Mouse (Mus musculus) embryonic facial prominence, embryonic 13.5 days (tissue): Measurements from ENCODE around the gene Med17. TPM values are rescaled to one million over a fixed set of nuclear protein-coding genes. Genes with fewer than 3 reads are reported as not detected.
A peak's percentile ranks its signal among the peaks of the same experiment; 100 is the strongest.
"Not testable (repeated sequence)": the region's sequence is repeated elsewhere in the genome, so short reads cannot be mapped to it uniquely, and the experiment has no call there.

Experiments used
- ATAC-seq: fragments of 200-750 bp; cut with Nextera tagmentation; 2 replicates; pipeline ENCODE4 v1.8.0; 2017; ENCODE audit warnings: low read depth; ENCODE audit not compliant: insufficient number of reproducible peaks, insufficient read depth, low FRiP score, low TSS enrichment
- H3K27ac ChIP-seq: fragments of 300-500 bp; sonication (generic); 2 replicates; pipeline ENCODE4 v1.5.1; 2015; ENCODE audit warnings: moderate library complexity, mild to moderate bottlenecking, inconsistent platforms
- H3K27me3 ChIP-seq: fragments of 300-500 bp; sonication (generic); 2 replicates; pipeline ENCODE4 v1.6.1; 2015; ENCODE audit warnings: mild to moderate bottlenecking, inconsistent platforms
- H3K36me3 ChIP-seq: fragments of 300-500 bp; sonication (generic); 2 replicates; pipeline ENCODE4 v1.6.1; 2015; ENCODE audit warnings: mild to moderate bottlenecking, inconsistent platforms
- H3K4me1 ChIP-seq: fragments of 300-500 bp; sonication (generic); 2 replicates; pipeline ENCODE4 v1.6.1; 2015; ENCODE audit warnings: inconsistent platforms
- H3K4me2 ChIP-seq: fragments of 300-500 bp; sonication (generic); 2 replicates; pipeline ENCODE4 v1.6.1; 2015; ENCODE audit warnings: moderate library complexity, mild to moderate bottlenecking, inconsistent platforms
- H3K4me3 ChIP-seq: fragments of 300-500 bp; sonication (generic); 2 replicates; pipeline ENCODE4 v1.5.1; 2015; ENCODE audit warnings: mild to moderate bottlenecking, inconsistent platforms
- H3K9ac ChIP-seq: fragments of 300-500 bp; sonication (generic); 2 replicates; pipeline ENCODE4 v1.6.1; 2015; ENCODE audit warnings: mild to moderate bottlenecking, inconsistent platforms
- H3K9me3 ChIP-seq: fragments of 300-500 bp; sonication (generic); 2 replicates; pipeline ENCODE4 v1.6.1; 2016; ENCODE audit warnings: inconsistent platforms
- whole genome bisulfite sequencing: fragments of 180-500 bp; shearing (Covaris S2); methylation state at CpG from one replicate; pipeline ENCODE4 v1.1.7; 2015; ENCODE audit warnings: mixed read lengths; 5-methylcytosine and 5-hydroxymethylcytosine counted together
- polyA plus RNA-seq: library from polyadenylated mRNA; unstranded; fragments of >200 nt; fragmentation: Nextera tagmentation; extraction: Ambion mirVana; gene quantifications from 2 replicates; pipeline ENCODE4 v1.2.1, GENCODE M21; 2015

The Med17 gene
- 31.6 and 33.2 TPM in 2 replicates for polyA plus RNA-seq

DNA sequence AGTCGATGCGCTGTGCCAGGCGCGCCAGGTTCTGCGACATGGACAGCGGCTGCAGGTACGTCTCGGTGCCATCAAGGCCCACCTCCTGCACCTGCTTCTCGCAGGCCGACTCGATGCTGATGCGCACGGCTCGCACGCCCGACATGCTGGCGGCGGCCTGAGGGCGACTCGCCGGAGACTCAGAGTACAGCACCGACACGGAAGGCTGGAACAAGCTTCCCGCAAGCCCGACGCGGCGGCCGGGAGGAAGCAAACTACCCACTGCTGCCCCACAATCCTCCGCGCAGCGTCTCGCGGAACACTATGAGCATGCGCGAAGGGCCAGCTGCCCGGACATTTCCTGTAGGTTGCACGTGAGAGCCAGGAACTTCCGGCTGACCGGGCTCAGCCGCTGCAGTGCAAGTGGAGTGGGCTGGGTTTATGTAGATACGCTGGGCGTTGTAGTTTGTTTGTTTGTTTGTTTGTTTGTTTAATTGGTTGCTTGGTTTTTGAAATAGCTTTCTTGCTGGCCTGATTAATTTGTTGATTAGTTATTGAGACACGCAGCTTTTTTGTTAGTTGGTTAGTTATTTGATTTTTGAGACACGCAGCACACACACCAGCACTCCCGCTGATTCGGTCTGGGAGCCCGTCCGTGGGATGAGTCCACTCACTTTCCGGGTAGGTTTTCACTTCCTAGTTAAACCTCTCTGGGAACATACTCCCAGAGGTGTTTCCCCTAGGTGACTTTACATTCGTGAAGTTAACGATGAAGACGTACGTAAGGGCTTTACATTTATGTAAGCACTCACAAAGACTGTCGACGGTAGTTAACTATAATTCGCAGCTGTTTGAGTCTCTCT is at the start of gene Med17:
TSS of gene Med17 (minus strand) at position 283 of the 842 bp plus-strand sequence.
- peak within 1 kb of the TSS; percentile 82 for H3K4me2 ChIP-seq
- under 1% methylated on average over 57 of the region's 57 CpGs for WGBS
- no peaks in the 10 kb centered on the region for H3K27me3 ChIP-seq
- peak within 1 kb of the TSS; percentile 98 for H3K4me3 ChIP-seq
- peak; percentile 95 for ATAC-seq
- peaks cover 18% of the 10 kb centered on the region for H3K4me1 ChIP-seq
- H3K27ac ChIP-seq: peak within 1 kb of the TSS; percentile 87
- no peaks in the 10 kb centered on the region for H3K9me3 ChIP-seq
- peaks cover 18% of the 10 kb centered on the region for H3K36me3 ChIP-seq
- H3K9ac ChIP-seq: peak within 1 kb of the TSS; percentile 99

DNA sequence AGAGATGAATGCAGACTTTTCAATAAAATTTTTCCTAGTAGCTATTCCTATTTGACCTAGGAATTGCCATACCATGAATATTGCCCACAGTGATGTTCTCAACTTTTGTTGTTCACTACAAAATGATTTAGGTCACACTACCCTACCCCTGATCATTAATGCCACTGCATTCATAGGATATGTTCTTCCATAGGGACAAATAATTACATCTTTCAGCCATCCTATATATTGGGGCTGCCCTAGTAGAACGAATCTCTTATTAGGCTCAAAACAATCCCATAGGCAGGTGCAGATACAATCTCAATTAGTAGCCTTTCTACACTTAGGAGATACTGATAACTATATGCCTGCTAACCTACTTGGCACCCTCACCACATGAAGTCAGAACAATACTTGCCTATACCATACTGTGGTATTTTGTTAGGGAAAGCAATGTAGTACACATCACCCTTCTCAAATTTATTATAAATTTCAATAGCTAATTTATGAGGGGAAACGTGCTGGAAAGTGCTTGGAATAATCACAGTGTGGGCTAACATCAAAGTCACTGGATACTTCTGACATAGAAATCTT is 38.5 kb upstream of the Med17 start:
- Histone ChIP-seq H3K36me3 (peaks cover 77% of the 10 kb centered on the region), H3K27me3 (no peaks in the 10 kb centered on the region), H3K4me1 (no peaks in the 10 kb centered on the region), H3K4me2 (no peak overlapping the region), H3K9me3 (no peaks in the 10 kb centered on the region), H3K4me3 (no peak overlapping the region), H3K27ac (no peak overlapping the region), H3K9ac (no peak overlapping the region)
- ATAC-seq: no peak
- 83% methylated on average over 2 of the region's 2 CpGs for WGBS

DNA sequence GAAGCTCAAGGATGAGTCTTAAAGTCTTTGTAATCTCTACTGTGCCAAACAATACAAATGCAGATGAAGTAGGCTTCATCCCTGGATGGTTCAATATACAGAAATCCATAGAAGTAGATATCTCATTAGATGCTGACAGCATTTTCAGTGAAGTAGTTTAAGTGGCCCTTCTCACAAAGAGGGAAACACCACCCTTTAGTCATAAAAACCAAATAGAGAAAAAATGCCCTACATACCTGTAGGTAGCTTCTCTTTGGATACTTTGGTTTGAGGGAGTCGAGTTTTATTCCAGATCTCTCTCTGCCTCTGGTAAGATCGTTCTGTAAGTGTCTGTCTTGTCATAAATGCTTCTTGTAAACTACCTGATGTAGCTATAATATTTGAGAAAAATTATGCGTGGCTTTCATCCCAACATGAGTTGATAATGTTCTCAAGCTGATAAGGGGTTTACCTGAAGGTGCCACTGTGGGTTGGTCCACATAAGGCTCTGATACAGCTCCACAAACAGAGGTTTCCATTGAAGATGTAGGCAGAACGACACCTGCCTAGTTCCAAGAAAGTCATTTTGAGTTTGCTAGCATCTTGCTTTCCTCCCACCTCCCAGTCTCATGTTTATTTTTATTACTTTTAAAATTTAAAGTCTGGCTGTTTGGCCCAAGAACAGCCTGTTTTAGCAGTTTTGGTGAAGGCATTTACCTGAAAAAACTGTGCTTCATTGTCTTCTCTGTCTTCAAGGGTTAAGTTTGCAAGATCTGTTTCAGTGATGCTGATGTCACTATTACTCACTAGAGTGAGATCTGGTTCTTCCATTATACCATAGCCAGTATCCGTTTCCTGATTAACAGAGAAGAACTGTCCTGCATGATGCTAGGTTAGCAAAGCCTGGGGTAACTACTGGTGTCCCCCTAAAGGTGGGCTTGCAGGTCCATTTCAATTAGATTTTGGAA is 37.8 kb upstream of the Med17 start:
- H3K4me2 ChIP-seq: no peak overlapping the region
- H3K36me3 ChIP-seq: peaks cover 75% of the 10 kb centered on the region
- H3K27ac ChIP-seq: no peak overlapping the region
- H3K4me1 ChIP-seq: no peaks in the 10 kb centered on the region
- 55% methylated on average over 5 of the region's 5 CpGs for WGBS
- no peaks in the 10 kb centered on the region for H3K9me3 ChIP-seq
- H3K9ac ChIP-seq: no peak overlapping the region
- no peak for ATAC-seq
- no peaks in the 10 kb centered on the region for H3K27me3 ChIP-seq
- H3K4me3 ChIP-seq: no peak overlapping the region

DNA sequence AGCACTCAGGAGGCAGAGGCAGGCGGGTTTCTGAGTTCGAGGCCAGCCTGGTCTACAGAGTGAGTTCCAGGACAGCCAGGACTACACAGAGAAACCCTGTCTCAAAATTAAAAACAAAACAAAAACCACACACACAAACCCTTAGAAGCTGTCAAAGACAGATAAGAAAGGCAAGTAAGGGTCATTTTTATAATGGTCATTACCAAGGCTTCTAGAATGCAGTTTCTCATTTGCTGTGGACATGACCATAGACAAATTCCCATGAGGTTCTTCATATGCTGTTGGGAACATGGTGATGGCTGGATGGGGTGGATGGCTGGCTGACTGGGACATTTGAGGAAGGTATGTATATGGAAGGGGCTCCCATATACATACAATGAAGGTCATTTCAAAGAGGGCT is 36.6 kb upstream of the Med17 start:
- H3K27me3 ChIP-seq, H3K4me2 ChIP-seq, H3K9me3 ChIP-seq, H3K4me3 ChIP-seq, H3K4me1 ChIP-seq, H3K9ac ChIP-seq, ATAC-seq, H3K27ac ChIP-seq: not testable (repeated sequence)
- H3K36me3 ChIP-seq: peaks cover 75% of the 10 kb centered on the region
- 96% methylated on average over 2 of the region's 2 CpGs for WGBS

DNA sequence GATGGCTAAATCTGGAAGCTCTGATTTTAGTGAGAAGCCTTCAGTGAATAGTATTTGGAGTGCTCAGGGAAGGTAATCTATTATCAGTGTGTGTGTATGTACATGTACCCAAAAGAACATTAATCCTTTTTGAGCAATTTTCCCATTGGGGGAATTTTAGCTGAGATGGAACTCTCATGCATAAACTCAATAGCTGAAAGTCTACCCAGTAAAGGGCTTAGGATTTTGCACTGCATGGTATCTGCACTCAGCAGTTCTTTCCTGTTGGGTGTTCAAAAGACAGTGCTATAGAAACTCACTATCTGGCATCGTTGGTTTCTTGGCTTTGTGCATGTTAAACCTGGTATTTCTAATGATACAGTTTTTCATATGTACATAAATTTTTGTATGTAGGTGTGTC is 34.9 kb upstream of the Med17 start:
- H3K4me3 ChIP-seq: no peak overlapping the region
- no peaks in the 10 kb centered on the region for H3K9me3 ChIP-seq
- H3K4me1 ChIP-seq: no peaks in the 10 kb centered on the region
- H3K27ac ChIP-seq: no peak overlapping the region
- ATAC-seq: no peak
- H3K9ac ChIP-seq: no peak overlapping the region
- H3K4me2 ChIP-seq: no peak overlapping the region
- peaks cover 82% of the 10 kb centered on the region for H3K36me3 ChIP-seq
- H3K27me3 ChIP-seq: no peaks in the 10 kb centered on the region
- WGBS: 96% methylated on average over 1 of the region's 1 CpGs

DNA sequence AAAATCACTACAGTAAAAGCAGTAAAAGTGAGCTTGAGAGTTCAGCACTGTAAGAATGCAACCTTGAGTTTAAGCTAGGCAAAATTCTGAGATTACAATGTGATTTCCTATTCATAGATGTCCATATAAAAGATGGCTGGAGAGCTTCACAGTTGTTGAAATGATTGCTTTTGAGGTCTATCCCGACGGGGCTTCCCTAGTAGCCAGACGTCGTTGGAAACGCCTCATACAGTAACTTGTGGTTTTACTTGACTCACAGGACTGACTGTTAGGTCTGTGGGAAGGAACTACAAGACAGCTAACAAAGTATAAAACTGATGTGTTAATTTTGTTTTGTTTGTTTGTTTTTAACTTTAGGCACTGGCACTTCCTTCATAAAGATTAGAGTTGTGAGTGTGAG is 33.9 kb upstream of the Med17 start:
- no peaks in the 10 kb centered on the region for H3K27me3 ChIP-seq
- H3K36me3 ChIP-seq: peaks cover 91% of the 10 kb centered on the region
- peaks cover 7% of the 10 kb centered on the region for H3K4me1 ChIP-seq
- no peak overlapping the region for H3K9ac ChIP-seq
- WGBS: 83% methylated on average over 5 of the region's 5 CpGs
- no peak overlapping the region for H3K4me3 ChIP-seq
- ATAC-seq: no peak
- H3K9me3 ChIP-seq: no peaks in the 10 kb centered on the region
- H3K27ac ChIP-seq: no peak overlapping the region
- no peak overlapping the region for H3K4me2 ChIP-seq

DNA sequence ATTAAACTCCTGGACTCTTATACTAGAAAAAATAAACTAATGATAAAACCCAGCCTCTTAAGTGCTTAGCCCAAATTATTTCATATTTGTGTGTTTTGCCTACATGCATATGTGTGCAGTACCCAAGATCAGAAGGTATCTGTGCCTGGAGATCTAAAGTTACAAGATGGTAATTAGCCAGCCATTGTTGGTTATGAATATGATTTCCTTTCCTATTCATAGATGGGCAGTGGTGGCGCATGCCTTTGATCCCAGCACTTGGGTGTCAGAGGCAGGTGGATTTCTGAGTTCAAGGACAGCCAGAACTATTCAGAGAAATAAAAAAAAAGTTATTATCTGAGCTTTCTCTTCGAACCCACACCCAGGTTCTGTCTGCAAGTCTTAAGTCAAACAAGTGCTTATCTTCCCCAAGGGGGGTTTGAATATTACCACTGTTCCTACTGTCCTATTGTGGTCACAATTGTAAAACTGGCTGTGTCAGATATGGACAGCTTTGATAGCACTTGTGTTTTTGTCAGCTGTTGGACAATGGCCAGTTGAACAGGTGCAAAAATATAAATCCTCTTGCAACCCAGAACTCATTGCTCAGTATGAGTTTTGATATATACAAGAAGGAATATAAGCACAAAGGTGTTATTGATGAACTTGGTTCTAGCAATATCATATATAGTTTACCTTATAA is 32.5 kb upstream of the Med17 start:
- Histone ChIP-seq H3K4me1 (peaks cover 18% of the 10 kb centered on the region), H3K4me3 (no peak overlapping the region), H3K4me2 (no peak overlapping the region), H3K27me3 (no peaks in the 10 kb centered on the region), H3K36me3 (peaks cover 88% of the 10 kb centered on the region), H3K27ac (no peak overlapping the region), H3K9me3 (no peaks in the 10 kb centered on the region), H3K9ac (no peak overlapping the region)
- no peak for ATAC-seq
- 90% methylated on average over 2 of the region's 2 CpGs for WGBS

DNA sequence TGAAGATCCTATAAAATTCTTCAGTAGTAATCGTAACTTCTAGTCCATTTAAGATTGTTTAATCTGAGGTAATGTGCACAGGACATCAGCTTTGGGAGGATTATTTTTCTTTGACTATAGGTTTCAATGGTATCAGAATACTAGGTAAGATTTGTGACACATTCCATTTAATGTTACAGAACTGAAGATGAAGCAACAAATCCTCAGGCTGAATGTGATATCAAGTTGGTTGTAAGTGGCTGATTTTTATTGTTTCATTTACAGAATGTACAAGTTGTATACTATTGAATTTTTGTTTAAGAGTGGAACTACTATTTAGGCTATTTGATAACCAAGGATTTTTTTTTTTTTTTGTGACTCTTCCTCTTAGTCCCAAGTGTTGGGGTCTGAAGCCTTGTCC is 30.4 kb upstream of the Med17 start:
- Histone ChIP-seq H3K4me3 (no peak overlapping the region), H3K4me2 (no peak overlapping the region), H3K27ac (no peak overlapping the region), H3K27me3 (no peaks in the 10 kb centered on the region), H3K9ac (no peak overlapping the region), H3K36me3 (peaks cover 71% of the 10 kb centered on the region), H3K4me1 (peaks cover 27% of the 10 kb centered on the region), H3K9me3 (no peaks in the 10 kb centered on the region)
- ATAC-seq: no peak
- 81% methylated on average over 1 of the region's 1 CpGs for WGBS

DNA sequence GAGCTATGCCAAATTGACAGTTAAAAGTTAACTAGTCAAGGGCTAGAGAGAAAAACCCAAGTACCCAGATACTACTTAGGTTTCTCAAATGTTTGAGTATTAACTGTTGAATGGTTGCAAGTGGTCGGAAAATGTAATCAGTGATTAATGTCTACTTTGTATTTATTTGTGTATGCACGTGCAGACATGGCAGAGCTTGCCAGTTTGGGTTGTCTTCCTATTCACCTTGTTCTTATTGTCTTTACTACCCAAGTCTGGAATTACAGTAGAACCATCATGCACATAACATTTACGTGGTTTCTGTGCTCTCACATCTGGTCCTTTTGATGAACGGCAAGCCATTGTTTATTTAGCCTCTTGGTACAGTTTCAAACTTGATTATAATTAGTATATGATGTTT is 29.7 kb upstream of the Med17 start:
- H3K4me1 ChIP-seq: peaks cover 31% of the 10 kb centered on the region
- no peak overlapping the region for H3K9ac ChIP-seq
- H3K4me2 ChIP-seq: peak overlapping the region; percentile 77
- no peaks in the 10 kb centered on the region for H3K9me3 ChIP-seq
- H3K27me3 ChIP-seq: no peaks in the 10 kb centered on the region
- no peak overlapping the region for H3K4me3 ChIP-seq
- peaks cover 64% of the 10 kb centered on the region for H3K36me3 ChIP-seq
- H3K27ac ChIP-seq: no peak overlapping the region
- ATAC-seq: no peak
- 64% methylated on average over 4 of the region's 4 CpGs for WGBS

DNA sequence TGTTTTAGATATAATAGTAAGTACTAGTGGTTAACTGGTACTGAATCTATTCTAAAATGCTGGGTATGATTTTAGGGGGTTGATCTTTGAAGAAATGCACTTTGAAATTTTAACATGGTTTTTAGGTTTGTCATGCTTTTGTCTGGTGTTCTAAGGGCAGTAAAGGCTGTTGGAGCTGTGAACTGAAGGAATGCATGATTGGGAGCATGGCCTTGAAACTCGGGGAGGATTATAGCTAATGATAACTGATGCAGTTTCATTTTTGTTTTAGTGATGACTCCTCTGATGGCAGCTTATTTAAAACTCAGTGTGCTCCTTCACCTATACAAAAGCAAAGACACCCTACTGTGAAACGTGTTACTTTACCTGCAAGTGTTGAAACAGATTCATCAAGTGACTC is 28.5 kb upstream of the Med17 start:
- peaks cover 31% of the 10 kb centered on the region for H3K4me1 ChIP-seq
- no peak overlapping the region for H3K4me3 ChIP-seq
- H3K9ac ChIP-seq: no peak overlapping the region
- H3K27ac ChIP-seq: no peak overlapping the region
- H3K9me3 ChIP-seq: no peaks in the 10 kb centered on the region
- peak overlapping the region; percentile 77; the same call in 1 of the 2 replicates for H3K4me2 ChIP-seq
- ATAC-seq: no peak
- peaks cover 52% of the 10 kb centered on the region for H3K36me3 ChIP-seq
- H3K27me3 ChIP-seq: no peaks in the 10 kb centered on the region
- WGBS: 56% methylated on average over 2 of the region's 2 CpGs

DNA sequence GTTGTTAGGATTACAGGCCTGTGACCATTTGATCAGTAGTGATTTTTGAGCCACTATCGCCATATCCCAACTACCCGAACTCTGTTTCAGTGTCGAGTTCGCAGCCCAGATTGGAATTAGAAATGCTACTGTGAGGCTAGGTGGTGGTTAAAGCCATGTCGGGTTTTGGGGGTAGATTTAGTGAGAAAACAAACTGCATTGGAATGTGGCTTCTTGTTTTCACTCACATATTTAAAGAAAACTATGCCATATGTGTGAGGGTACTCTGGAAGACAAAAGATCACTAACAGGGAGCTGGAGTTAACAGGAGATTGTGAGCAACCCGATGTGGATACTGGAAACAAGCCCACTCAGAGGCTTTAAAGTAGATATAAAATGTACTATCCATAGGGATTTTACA is 27.5 kb upstream of the Med17 start:
- Histone ChIP-seq H3K27me3 (no peaks in the 10 kb centered on the region), H3K4me3 (peak overlapping the region; percentile 71), H3K4me1 (peaks cover 31% of the 10 kb centered on the region), H3K9me3 (no peaks in the 10 kb centered on the region), H3K27ac (peak overlapping the region; percentile 88; the same call in 1 of the 2 replicates), H3K9ac (peak overlapping the region; percentile 94), H3K4me2 (peak overlapping the region; percentile 77), H3K36me3 (peaks cover 46% of the 10 kb centered on the region)
- ATAC-seq: no peak
- WGBS: 5% methylated on average over 6 of the region's 6 CpGs
